Mouse (Mus musculus) myocyte (in vitro differentiated cells): ENCODE results near the gene Rgcc.

Experiments used
- E2F4 ChIP-seq: IDR thresholded peaks from one replicate; pipeline ENCODE4 v1.6.1; 2011; ENCODE audit warnings: mild to moderate bottlenecking, control low read depth, moderate library complexity; ENCODE audit not compliant: insufficient read depth
- POLR2A ChIP-seq: IDR thresholded peaks from one replicate; pipeline ENCODE4 v1.6.1; 2011; ENCODE audit warnings: low read depth, mild to moderate bottlenecking, control low read depth, moderate library complexity; ENCODE audit not compliant: insufficient read length

DNA sequence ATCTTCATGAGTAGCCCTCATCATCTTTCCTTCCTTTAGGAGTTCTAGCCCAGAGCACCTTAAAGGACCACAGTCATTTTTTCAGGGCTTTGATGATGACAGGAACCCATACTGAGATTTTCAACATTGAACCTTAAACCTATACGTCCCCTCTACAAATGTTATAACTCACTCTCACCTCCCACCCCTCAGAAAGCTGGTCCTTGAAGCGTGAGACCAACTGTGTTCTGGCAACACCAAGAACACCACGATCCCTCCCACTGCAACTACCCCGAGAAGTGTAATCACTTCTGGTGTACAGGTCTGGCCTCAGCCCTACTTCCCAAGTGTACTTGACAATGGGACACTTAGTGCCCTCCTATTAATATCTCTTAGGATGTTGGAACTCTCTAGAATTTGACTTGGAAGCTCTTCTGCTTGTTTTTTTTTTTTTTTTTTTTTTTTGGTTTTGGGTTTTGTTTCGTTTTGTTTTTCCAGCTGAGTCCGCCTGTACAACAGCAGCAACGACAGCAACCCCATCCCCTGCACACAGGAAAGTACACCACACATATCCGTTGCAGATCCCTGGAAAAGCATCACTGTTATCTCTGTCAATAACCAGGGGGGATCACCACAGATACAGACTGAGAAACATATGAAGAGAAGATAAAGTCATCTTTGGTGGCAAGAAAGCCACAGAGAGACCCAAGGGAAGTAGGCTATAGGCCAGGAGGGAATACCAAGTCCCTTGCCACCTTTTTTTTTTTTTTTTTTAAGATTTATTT, 7.2 kb downstream of the Rgcc start:
- TF ChIP-seq E2F4: no peak
- no peak for TF ChIP-seq POLR2A
